Mouse (Mus musculus) spleen, adult 2 months (tissue): ENCODE results near the gene Nob1. TPM values are rescaled to one million over a fixed set of nuclear protein-coding genes. Genes with fewer than 3 reads are reported as not detected.
A peak's percentile ranks its signal among the peaks of the same experiment; 100 is the strongest.

Experiments
- DNase-seq, 2 experiments: peaks; one replicate each; pipeline versions ENCODE4 v3.0.0 to v3.0.0-alpha.2; 2012 to 2021; ENCODE audit warnings: low spot score in 2 of 2, low read depth in 1 of 2
- H3K27ac ChIP-seq: fragments of 200-500 bp; 2 replicates; pipeline ENCODE4 v1.5.1; 2012; ENCODE audit warnings: low read length, inconsistent platforms; ENCODE audit not compliant: insufficient read depth
- H3K27me3 ChIP-seq: fragments of 200-500 bp; 2 replicates; pipeline ENCODE4 v1.6.1; 2012; ENCODE audit warnings: mild to moderate bottlenecking, moderate library complexity, low read length, inconsistent platforms; ENCODE audit not compliant: control insufficient read depth, insufficient read depth
- H3K36me3 ChIP-seq: fragments of 200-500 bp; 2 replicates; pipeline ENCODE4 v1.6.1; 2012; ENCODE audit warnings: mild to moderate bottlenecking, low read length, inconsistent platforms; ENCODE audit not compliant: control insufficient read depth, insufficient read depth
- H3K4me1 ChIP-seq: fragments of 200-500 bp; 2 replicates; pipeline ENCODE4 v1.6.1; 2011; ENCODE audit warnings: inconsistent platforms; ENCODE audit not compliant: control insufficient read depth, insufficient read depth, insufficient read length
- H3K4me3 ChIP-seq: fragments of 200-500 bp; 2 replicates; pipeline ENCODE4 v1.5.1; 2011; ENCODE audit warnings: mild to moderate bottlenecking, inconsistent platforms; ENCODE audit not compliant: insufficient read depth, insufficient read length; ENCODE audit errors: extremely low read depth
- CTCF ChIP-seq: fragments of 200-500 bp; IDR thresholded peaks from 2 replicates; pipeline ENCODE4 v1.5.1; 2011; ENCODE audit warnings: mild to moderate bottlenecking, inconsistent platforms; ENCODE audit not compliant: insufficient read depth, insufficient read length, insufficient replicate concordance; ENCODE audit errors: extremely low read depth
- POLR2A ChIP-seq: fragments of 200-500 bp; IDR thresholded peaks from 2 replicates; pipeline ENCODE4 v1.6.1; 2011; ENCODE audit warnings: low read depth, low read length, inconsistent platforms
- WGBS: fragments of 180-500 bp; shearing (Covaris S2); methylation state at CpG from one replicate; pipeline ENCODE4 v1.1.7; 2018; 5-methylcytosine and 5-hydroxymethylcytosine counted together
- polyA plus RNA-seq: library from polyadenylated mRNA; depleted of rRNA; stranded (reverse); fragments of >200 nt; gene quantifications from 2 replicates; pipeline ENCODE4 v1.2.3, GENCODE M21; 2012

Nob1 gene
- polyA plus RNA-seq, 1 experiment: 23.4 TPM

DNA sequence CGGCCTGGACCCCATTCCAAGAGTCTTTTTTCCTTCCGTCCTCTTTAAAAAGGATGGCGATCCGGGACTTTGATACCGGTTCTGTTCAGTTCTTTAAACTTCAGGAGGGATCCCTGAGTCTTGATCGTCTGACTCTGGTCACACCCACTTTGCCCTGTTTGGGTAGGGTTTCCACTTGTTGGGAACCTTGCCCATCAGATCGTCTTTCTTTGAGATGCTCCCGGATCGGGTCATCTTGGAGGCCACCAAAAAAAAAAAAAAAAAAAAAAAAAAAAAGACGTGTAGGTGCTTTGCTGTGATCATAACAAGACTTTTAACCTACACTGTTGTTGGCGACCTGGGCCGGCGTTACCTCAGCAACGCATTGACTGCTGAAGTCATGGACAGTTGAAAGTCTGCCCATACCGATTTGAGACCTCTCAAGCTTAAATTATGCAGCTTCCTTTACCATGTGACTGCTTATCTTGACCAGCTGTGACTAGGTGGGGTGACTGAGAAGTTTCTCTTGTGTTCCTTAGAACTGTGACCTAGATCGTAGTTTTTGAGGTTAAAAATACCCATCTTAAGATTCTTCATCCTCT lies 12.1 kb upstream of the Nob1 start:
- Histone ChIP-seq H3K4me3 (peak overlapping the region; percentile 68), H3K36me3 (no peaks in the 10 kb centered on the region), H3K27me3 (no peaks in the 10 kb centered on the region), H3K27ac (peak overlapping the region; percentile 72), H3K4me1 (peaks cover 3% of the 10 kb centered on the region; the same call in 1 of the 2 replicates)
- TF ChIP-seq POLR2A: no peak
- TF ChIP-seq CTCF: no peak
- 2% methylated on average over 16 of the region's 16 CpGs for WGBS
- DNase-seq: peak in 1 of 2 experiments; percentile 23

DNA sequence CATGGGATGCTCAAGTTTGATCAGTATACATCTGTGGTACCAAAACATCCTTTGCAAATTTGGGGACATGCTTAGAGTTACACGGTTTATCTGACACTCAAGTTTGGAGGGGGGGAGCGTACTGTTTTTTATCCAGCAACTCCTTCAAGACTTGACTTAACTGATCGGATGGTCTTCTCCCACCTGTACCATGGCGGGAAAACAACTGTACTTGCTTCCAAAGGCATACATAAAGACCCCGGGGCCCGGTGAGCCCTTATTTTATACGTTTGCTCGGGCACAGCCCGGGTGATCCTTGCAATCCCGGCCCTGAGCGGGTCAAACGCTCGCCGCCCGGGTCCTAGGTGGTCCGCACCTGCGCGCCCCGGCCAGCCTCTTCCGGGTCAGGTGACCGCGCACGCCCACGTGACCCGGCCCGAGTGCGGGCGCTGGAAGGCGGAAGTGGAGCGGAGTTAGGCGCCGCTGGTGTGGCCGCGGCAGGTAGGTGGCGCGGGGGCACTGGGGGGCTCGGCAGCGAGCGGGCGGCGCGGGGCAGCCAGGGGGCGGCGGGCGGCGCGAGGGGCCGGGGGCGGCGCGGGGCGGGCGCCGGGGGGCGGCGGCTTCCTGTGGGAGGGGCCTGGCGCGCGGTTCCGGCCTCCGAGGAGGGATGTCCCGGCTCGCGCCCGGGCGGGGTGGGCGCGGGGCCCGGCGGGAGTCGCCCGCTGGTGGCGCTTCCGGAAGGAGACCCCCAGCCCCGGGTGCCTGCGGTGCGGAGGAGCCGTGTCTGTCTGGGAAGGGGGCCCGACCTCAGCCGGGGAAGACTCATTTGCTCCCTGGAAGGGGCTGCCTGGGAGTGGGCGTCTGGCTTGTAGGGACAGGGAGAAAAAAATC lies 11.3 kb upstream of the Nob1 start, which contains the start of gene Wwp2:
Wwp2 (plus strand) TSS at position 404 of the 870 bp plus-strand sequence.
- TF ChIP-seq POLR2A (peak; percentile 76), CTCF (no peak)
- peak within 1 kb of the TSS; percentile 68 for H3K4me3 ChIP-seq
- no peaks in the 10 kb centered on the region for H3K36me3 ChIP-seq
- H3K27ac ChIP-seq: peak within 1 kb of the TSS; percentile 84
- H3K4me1 ChIP-seq: peaks cover 3% of the 10 kb centered on the region; the same call in 1 of the 2 replicates
- DNase-seq: peak; percentile 59 to 85
- H3K27me3 ChIP-seq: no peaks in the 10 kb centered on the region
- WGBS: under 1% methylated on average over 48 of the region's 81 CpGs

DNA sequence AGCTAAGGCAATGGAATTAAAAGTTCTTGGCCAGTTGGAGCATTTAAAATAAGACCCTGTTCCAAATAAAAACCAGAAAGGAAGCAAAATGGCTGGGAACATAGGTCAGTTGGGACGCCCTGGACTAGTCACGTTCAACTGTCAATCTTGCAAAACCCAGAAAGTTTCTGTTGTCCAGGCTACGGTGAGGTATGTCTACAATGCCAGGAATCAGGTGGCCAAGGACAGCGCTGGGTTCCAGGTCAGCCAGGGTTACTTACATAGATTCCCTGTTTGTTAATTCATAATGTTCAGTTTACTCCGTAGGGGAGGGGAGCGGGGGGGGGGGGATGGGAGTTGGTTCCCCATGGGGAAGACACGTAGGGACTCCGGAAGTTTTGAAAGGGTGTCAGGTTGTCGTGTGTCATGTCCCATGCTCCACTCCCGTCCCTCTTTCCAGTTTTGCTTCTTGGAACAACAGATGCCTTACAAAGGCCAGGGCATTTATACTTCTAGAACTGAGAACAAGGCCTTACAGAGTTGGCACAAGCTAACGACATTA lies 10.6 kb upstream of the Nob1 start:
- peak in 1 of 2 experiments; percentile 15 for DNase-seq
- H3K4me1 ChIP-seq: peaks cover 3% of the 10 kb centered on the region; the same call in 1 of the 2 replicates
- TF ChIP-seq POLR2A (no peak), CTCF (no peak)
- no peaks in the 10 kb centered on the region for H3K27me3 ChIP-seq
- no peaks in the 10 kb centered on the region for H3K36me3 ChIP-seq
- H3K4me3 ChIP-seq: peak overlapping the region; percentile 68
- peak overlapping the region; percentile 84; the same call in 1 of the 2 replicates for H3K27ac ChIP-seq
- 35% methylated on average over 11 of the region's 11 CpGs for WGBS

DNA sequence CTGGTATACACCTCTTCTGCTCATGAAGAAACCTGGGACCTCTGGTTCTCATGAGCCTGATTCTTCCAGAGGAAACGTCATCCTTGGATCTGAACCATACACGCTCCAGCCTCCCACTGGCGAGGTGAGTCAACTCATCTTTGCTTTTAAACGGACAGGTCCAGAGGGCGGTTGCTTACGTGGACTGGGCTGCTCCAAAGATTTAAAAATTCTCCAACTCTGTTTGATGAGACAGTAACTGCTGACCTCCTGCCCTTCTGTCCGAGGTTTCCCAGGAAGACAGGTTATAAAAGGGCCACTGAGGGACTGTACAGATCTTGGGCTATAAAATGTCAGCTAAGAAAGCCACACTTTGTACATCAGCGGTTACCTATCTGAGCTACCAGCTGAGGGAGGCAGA lies 6.0 kb upstream of the Nob1 start:
- no peak for DNase-seq
- no peaks in the 10 kb centered on the region for H3K36me3 ChIP-seq
- TF ChIP-seq POLR2A (no peak), CTCF (no peak)
- H3K4me1 ChIP-seq: no peaks in the 10 kb centered on the region; the same call in 1 of the 2 replicates
- H3K27me3 ChIP-seq: no peaks in the 10 kb centered on the region
- no peak overlapping the region for H3K27ac ChIP-seq
- no peak overlapping the region for H3K4me3 ChIP-seq
- 88% methylated on average over 8 of the region's 8 CpGs for WGBS

DNA sequence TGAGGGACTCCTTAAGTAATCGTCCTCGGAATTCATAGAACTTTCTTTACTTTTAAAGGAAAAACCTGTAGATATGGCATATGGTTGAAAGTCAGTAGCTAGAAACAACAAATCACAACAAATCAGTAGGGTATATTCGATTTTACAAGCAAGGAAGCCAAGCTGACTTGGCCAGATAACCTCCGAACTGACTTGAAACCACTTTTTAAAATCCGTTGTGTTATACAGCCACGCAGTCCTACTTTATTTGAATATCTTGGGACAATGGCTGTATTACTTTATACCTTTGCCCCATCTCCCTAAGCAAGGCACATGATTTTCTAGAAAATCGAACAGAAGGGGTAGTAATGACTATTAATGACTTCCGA lies 363 bp upstream of the Nob1 start:
- DNase-seq: no peak
- Histone ChIP-seq H3K27ac (no peak overlapping the region), H3K36me3 (peaks cover 5% of the 10 kb centered on the region; the same call in 1 of the 2 replicates), H3K4me1 (no peaks in the 10 kb centered on the region), H3K27me3 (no peaks in the 10 kb centered on the region), H3K4me3 (no peak overlapping the region)
- 45% methylated on average over 8 of the region's 8 CpGs for WGBS
- TF ChIP-seq POLR2A (no peak), CTCF (no peak)

DNA sequence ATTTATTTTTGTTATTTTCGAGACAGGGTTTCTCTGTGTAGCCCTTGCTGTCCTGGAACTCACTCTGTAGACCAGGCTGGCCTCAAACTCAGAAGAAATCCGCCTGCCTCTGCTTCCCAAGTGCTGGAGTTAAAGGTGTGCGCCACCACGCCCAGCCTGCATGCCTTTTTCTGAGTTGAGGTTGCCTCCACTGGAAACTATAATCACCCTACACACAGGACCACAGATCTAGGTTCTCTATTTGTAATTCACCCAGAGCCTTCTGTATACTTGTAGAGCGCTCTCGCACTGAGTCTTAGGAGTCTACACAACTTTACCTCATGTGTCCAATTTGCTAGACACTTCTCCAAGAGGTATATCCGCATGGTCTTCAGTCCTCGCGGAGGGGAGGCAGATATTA lies 675 bp downstream of the Nob1 start:
- Histone ChIP-seq H3K4me1 (no peaks in the 10 kb centered on the region), H3K27me3 (no peaks in the 10 kb centered on the region), H3K4me3 (peak overlapping the region; percentile 82), H3K36me3 (peaks cover 12% of the 10 kb centered on the region), H3K27ac (no peak overlapping the region)
- DNase-seq: no peak
- 21% methylated on average over 9 of the region's 9 CpGs for WGBS
- no peak for TF ChIP-seq CTCF
- no peak for TF ChIP-seq POLR2A

DNA sequence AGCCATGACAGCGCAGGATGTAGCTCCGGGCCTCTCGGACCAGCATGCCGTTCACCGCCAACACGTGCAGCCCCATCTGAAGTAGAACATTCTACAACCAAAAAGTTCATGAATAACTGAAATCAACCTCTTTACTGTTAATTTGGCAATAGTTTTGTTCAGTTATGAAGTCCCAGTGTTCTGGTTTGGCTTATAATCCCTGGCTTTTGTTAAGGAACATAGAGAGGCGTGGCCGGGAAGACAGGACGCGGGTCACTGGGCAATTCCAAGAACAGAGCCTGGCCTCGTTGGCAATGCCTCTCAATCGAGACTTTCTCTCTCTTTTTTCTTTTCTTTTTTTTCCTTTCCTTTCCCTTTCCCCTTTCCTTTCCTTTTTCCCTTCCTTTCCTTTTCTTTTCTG lies 7.8 kb downstream of the Nob1 start:
- no peak overlapping the region for H3K27ac ChIP-seq
- no peak overlapping the region for H3K4me3 ChIP-seq
- TF ChIP-seq POLR2A: no peak
- no peak for TF ChIP-seq CTCF
- no peaks in the 10 kb centered on the region for H3K4me1 ChIP-seq
- no peaks in the 10 kb centered on the region for H3K27me3 ChIP-seq
- DNase-seq: no peak
- peaks cover 40% of the 10 kb centered on the region for H3K36me3 ChIP-seq
- WGBS: 95% methylated on average over 12 of the region's 12 CpGs
